Mouse (Mus musculus) E14TG2a.4 (cell line): ENCODE results near the gene Gpc5.

Experiments used
- CTCF ChIP-seq: conservative IDR thresholded peaks from 2 replicates; pipeline ENCODE4 v1.5.1; 2014; ENCODE audit warnings: low read length
- NANOG ChIP-seq: IDR thresholded peaks from 2 replicates; pipeline ENCODE4 v1.6.1; 2014; ENCODE audit warnings: borderline replicate concordance, low read length, mixed read lengths
- POU5F1 ChIP-seq: IDR thresholded peaks from 2 replicates; pipeline ENCODE4 v1.6.1; 2014; ENCODE audit warnings: low read length, borderline replicate concordance

DNA sequence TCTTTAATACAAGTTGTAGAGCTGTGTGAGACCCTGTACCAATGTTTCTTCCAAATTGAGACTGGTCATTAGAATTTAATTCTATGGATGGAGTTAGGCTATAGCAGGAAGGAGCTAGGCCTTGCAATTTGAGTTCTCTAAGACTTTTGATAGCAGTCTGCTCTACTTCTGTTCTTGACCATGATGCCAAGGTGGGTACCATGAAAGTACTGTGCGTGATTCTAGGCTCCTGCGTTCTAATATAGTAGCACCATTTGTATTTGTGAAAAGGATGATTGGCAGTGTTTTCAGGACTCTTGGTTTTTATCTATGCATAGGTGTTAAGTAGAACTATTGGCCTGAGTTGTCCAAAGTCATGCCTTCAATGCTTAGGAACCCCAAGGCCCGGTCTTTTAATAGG, 44.7 kb upstream of the Gpc5 start:
- TF ChIP-seq CTCF = no peak
- no peak for TF ChIP-seq POU5F1
- TF ChIP-seq NANOG = no peak
